Mouse (Mus musculus) forebrain, postnatal 0 days (tissue): ENCODE measurements at regions not wholly inside any gene's neighbourhood (a gene's known extent, or its start where the extent isn't known, plus 50 kb on each side); places are given as distances from the start of the nearest gene placed in this dataset.

Source experiments
- ATAC-seq: fragments of 200-750 bp; cut with Nextera tagmentation; 2 replicates; pipeline ENCODE4 v1.8.0; 2017; ENCODE audit warnings: mild to moderate bottlenecking, moderate library complexity
- DNase-seq: peaks from one replicate; pipeline ENCODE4 v3.0.0-alpha.2; 2015
- H3K27ac ChIP-seq: fragments of 300-500 bp; sonication (generic); 2 replicates; pipeline ENCODE4 v1.5.1; 2014; ENCODE audit warnings: low read depth, mild to moderate bottlenecking, antibody characterized with exemption, low read length, moderate library complexity, mixed read lengths
- H3K27me3 ChIP-seq: fragments of 300-500 bp; sonication (generic); 2 replicates; pipeline ENCODE4 v1.6.1; 2014; ENCODE audit warnings: mild to moderate bottlenecking, low read length, mixed read lengths; ENCODE audit not compliant: insufficient read depth
- H3K36me3 ChIP-seq: fragments of 300-500 bp; sonication (generic); 2 replicates; pipeline ENCODE4 v1.6.1; 2014; ENCODE audit warnings: mild to moderate bottlenecking, moderate library complexity; ENCODE audit not compliant: insufficient read depth
- H3K4me1 ChIP-seq: fragments of 300-500 bp; sonication (generic); 2 replicates; pipeline ENCODE4 v1.6.1; 2014; ENCODE audit warnings: antibody characterized with exemption; ENCODE audit not compliant: insufficient read depth
- H3K4me2 ChIP-seq: fragments of 300-500 bp; sonication (generic); 2 replicates; pipeline ENCODE4 v1.6.1; 2014; ENCODE audit warnings: low read depth, mild to moderate bottlenecking, moderate library complexity
- H3K4me3 ChIP-seq: fragments of 300-500 bp; sonication (generic); 2 replicates; pipeline ENCODE4 v1.5.1; 2014; ENCODE audit warnings: low read depth, low read length, mixed read lengths
- H3K9ac ChIP-seq: fragments of 300-500 bp; sonication (generic); 2 replicates; pipeline ENCODE4 v1.6.1; 2014; ENCODE audit warnings: mild to moderate bottlenecking
- H3K9me3 ChIP-seq: fragments of 300-500 bp; sonication (generic); 2 replicates; pipeline ENCODE4 v1.6.1; 2016; ENCODE audit warnings: low read length
- CTCF ChIP-seq: sonication (generic); IDR thresholded peaks from 2 replicates; pipeline ENCODE4 v1.5.1; 2016; ENCODE audit warnings: antibody characterized with exemption, control low read depth, low read depth
- WGBS: fragments of 180-500 bp; shearing (Covaris S2); extraction: QIAGEN DNeasy Blood & Tissue Kit; methylation state at CpG from one replicate; pipeline ENCODE4 v1.1.7; 2014; 5-methylcytosine and 5-hydroxymethylcytosine counted together

DNA sequence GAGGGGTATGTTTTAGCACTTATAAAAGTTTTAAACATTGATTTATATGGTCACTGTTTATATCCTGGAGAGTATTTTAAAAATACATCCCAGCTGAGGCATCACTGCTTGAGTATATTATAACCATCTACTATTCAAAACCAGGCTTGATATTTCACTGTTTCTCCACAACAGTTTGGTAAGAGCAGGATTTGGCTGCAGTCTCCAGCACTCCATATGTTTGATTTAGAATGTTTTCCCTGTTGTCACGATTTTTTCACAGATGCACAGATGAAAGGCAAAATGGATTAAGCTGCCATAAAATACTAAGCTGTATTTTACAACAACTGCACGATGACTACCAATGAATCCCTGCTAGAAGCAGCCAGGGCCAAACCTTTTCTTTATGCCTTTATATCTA lies 166.6 kb downstream of the Cox7b2 start:
- Histone ChIP-seq H3K27ac (no peak overlapping the region), H3K4me1 (no peaks in the 10 kb centered on the region), H3K9me3 (no peaks in the 10 kb centered on the region), H3K4me3 (no peak overlapping the region), H3K27me3 (no peaks in the 10 kb centered on the region), H3K36me3 (no peaks in the 10 kb centered on the region), H3K9ac (no peak overlapping the region), H3K4me2 (no peak overlapping the region)
- peak; percentile 73 for ATAC-seq
- 49% methylated on average over 2 of the region's 2 CpGs for WGBS
- DNase-seq, result peak; percentile 72
- TF ChIP-seq CTCF, result no peak

- Histone ChIP-seq H3K4me2 (no peak overlapping the region), H3K4me1 (no peaks in the 10 kb centered on the region), H3K27ac (no peak overlapping the region), H3K9ac (no peak overlapping the region), H3K36me3 (no peaks in the 10 kb centered on the region), H3K4me3 (no peak overlapping the region), H3K9me3 (no peaks in the 10 kb centered on the region), H3K27me3 (no peaks in the 10 kb centered on the region)
- DNase-seq (no peak), ATAC-seq (no peak)
- TF ChIP-seq CTCF, result no peak
- WGBS, result 56% methylated on average over 3 of the region's 3 CpGs
Observed at GRCm38 (mm10) chr5:71366196-71366858, 181.7 kb downstream of the Cox7b2 start.

GRCm38 (mm10) chr5:71341512-71341911 lies 206.5 kb downstream of the Cox7b2 start:
- no peaks in the 10 kb centered on the region for H3K9me3 ChIP-seq
- ATAC-seq (peak; percentile 73; the same call in 1 of the 2 replicates), DNase-seq (peak; percentile 37)
- 62% methylated on average over 3 of the region's 3 CpGs for WGBS
- H3K36me3 ChIP-seq, result no peaks in the 10 kb centered on the region
- no peak overlapping the region for H3K4me2 ChIP-seq
- TF ChIP-seq CTCF, result no peak
- no peak overlapping the region for H3K9ac ChIP-seq
- no peak overlapping the region for H3K4me3 ChIP-seq
- no peak overlapping the region for H3K27ac ChIP-seq
- H3K4me1 ChIP-seq, result no peaks in the 10 kb centered on the region
- no peaks in the 10 kb centered on the region for H3K27me3 ChIP-seq

DNA sequence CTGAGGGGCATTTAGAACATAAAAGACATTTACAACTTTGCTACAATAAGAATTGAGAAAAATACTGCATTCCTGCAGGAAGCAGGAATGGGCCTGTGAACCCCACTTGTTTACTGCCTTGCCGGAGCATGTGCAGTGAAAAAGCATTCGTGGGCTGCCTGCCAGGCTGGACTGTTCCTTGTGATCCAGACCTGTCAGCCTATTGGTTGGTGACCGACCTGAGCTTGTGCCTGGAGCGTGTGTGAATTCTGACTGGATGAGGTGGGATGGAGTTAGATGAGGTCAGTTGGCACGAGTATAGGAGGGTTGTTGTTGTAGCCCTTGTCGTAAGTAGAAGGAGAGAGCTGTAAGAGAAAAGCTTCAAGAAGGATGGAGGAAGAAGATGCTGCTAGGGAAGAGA lies 213.8 kb upstream of the Gabra2 start:
- H3K4me1 ChIP-seq, result no peaks in the 10 kb centered on the region
- 70% methylated on average over 6 of the region's 6 CpGs for WGBS
- DNase-seq (no peak), ATAC-seq (no peak)
- no peak overlapping the region for H3K27ac ChIP-seq
- H3K9ac ChIP-seq, result no peak overlapping the region
- H3K4me3 ChIP-seq, result no peak overlapping the region
- H3K9me3 ChIP-seq, result no peaks in the 10 kb centered on the region
- no peak overlapping the region for H3K4me2 ChIP-seq
- H3K27me3 ChIP-seq, result no peaks in the 10 kb centered on the region
- H3K36me3 ChIP-seq, result no peaks in the 10 kb centered on the region
- no peak for TF ChIP-seq CTCF

- Histone ChIP-seq H3K4me2 (no peak overlapping the region), H3K4me3 (no peak overlapping the region), H3K9me3 (no peaks in the 10 kb centered on the region), H3K27me3 (no peaks in the 10 kb centered on the region), H3K9ac (no peak overlapping the region), H3K27ac (no peak overlapping the region), H3K4me1 (no peaks in the 10 kb centered on the region), H3K36me3 (no peaks in the 10 kb centered on the region)
- TF ChIP-seq CTCF, result peak; percentile 36
- ATAC-seq (peak; percentile 51; the same call in 1 of the 2 replicates), DNase-seq (peak; percentile 50)
- WGBS, result 35% methylated on average over 7 of the region's 7 CpGs
Observed at GRCm38 (mm10) chr5:71262202-71262883, 166.7 kb upstream of the Gabra2 start.

GRCm38 (mm10) chr5:71249273-71249672 lies 153.6 kb upstream of the Gabra2 start:
- Histone ChIP-seq H3K9ac (no peak overlapping the region), H3K4me2 (no peak overlapping the region), H3K36me3 (no peaks in the 10 kb centered on the region), H3K4me1 (peaks cover 12% of the 10 kb centered on the region), H3K4me3 (no peak overlapping the region), H3K27me3 (no peaks in the 10 kb centered on the region), H3K27ac (peak overlapping the region; percentile 78), H3K9me3 (no peaks in the 10 kb centered on the region)
- ATAC-seq, result peak; percentile 70
- WGBS, result 29% methylated on average over 2 of the region's 2 CpGs
- DNase-seq, result peak; percentile 50
- no peak for TF ChIP-seq CTCF

DNA sequence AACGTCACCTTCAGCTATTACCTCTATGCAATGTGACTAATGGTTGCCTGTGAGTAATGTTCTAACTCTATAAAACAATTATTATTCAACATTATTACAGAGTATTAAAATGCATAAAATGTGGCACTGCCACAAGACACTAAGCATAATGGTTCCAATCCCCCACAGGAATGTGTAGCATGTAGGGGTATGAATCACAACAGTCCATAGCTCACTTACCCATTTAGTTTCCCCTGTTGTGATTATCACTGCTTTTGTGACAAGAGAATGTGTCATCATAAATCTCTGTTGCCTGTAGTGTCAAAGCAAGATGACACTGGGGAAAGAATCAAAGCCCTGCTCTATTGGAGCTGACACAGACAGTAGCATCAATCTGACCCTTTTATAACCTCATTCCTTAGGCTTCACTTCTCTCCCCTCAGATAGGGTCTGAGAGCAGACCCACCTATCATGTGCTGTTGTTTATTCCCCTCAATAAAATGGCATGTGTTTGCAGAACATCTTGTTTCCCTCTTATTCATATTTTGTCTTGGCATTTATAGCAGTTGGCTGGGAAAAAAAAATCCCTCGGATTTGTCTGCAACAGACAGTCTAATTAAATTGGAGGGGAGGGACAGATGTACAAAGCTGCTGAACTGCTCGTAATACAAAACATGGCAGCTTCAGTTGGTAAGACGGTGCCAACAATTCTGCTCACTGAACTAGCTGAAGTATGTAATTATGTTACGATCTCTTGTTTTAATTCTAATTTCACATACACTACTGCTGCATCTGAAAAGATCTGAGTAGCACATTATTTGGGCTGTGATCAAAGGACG lies 152.9 kb upstream of the Gabra2 start:
- Histone ChIP-seq H3K4me2 (no peak overlapping the region), H3K4me1 (peaks cover 12% of the 10 kb centered on the region), H3K4me3 (no peak overlapping the region), H3K27ac (peak overlapping the region; percentile 57), H3K9me3 (no peaks in the 10 kb centered on the region), H3K36me3 (no peaks in the 10 kb centered on the region), H3K27me3 (no peaks in the 10 kb centered on the region), H3K9ac (no peak overlapping the region)
- WGBS, result 27% methylated on average over 6 of the region's 6 CpGs
- TF ChIP-seq CTCF, result no peak
- peak; percentile 81 for DNase-seq
- peak; percentile 94 for ATAC-seq
